Mouse (Mus musculus) heart, postnatal 25 days (tissue): ENCODE measurements at regions not wholly inside any gene's neighbourhood (a gene's known extent, or its start where the extent isn't known, plus 50 kb on each side); places are given as distances from the start of the nearest gene placed in this dataset.

Experiments
- DNase-seq: peaks from one replicate; pipeline ENCODE4 v3.0.0; 2022; ENCODE audit warnings: low spot score
- intact Hi-C: fragments of 180-260 bp; cut with DNase I; formaldehyde crosslinking; loops from one replicate; pipeline ENCODE4 v1.15.1; 2025

DNA sequence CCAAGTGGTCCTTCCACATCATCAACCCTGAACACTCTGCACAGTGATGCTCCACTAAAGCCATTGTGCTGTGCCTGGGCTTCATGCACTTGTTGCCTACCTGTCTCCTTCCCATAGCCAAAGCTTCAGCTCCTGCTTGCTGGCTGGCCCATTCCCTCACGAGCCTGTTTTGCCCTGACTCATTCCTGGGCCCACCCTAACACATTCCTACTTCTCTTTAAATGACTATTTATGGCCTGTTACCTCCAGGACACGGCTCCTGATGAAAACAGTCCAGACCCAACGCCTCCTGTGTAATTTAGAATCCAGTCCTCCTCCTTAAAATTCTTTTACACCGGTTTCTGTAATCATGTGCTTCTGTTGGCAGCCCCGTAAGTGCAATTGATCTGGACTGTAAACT lies 175.1 kb upstream of the Tnp1 start:
- no peak for DNase-seq
- intact Hi-C loops, result no loop called here

- peak; percentile 37 for DNase-seq
- intact Hi-C loops, result loop anchor here (2.0 to 5.0 kb wide), 3 partner anchors 80 to 310 kb away; no protein-coding TSS in a partner anchor
Measured at GRCm38 (mm10) chr1:73188796-73189195, 173.1 kb upstream of the Tnp1 start.

GRCm38 (mm10) chr1:73184477-73184876 lies 168.8 kb upstream of the Tnp1 start:
- DNase-seq, result no peak
- intact Hi-C loops, result no loop called here

- intact Hi-C loops, result no loop called here
- no peak for DNase-seq
Measured at GRCm38 (mm10) chr1:73178810-73179209, 163.1 kb upstream of the Tnp1 start.

DNA sequence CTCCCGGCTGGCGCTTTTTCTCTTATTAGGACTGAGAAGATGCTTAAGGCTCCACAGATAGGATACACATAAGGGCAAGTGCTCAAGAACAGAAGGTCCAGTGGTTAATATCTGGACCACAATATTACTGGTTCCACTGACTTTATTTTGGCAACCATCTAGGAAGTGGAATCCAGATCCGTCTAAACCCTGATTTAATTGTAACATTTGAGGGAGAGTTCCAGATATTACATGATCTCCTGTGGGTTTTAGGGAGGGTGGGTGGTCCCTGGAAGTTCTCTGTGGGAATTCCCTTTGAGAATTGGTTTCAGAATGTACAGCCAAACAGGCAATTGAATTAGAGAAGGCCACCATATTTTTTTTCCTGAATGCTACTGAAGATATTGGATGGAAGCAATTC lies 161.4 kb upstream of the Tnp1 start:
- intact Hi-C loops, result no loop called here
- no peak for DNase-seq

- DNase-seq, result no peak
- intact Hi-C loops, result no loop called here
Measured at GRCm38 (mm10) chr1:73170668-73171008, 154.9 kb upstream of the Tnp1 start.

DNA sequence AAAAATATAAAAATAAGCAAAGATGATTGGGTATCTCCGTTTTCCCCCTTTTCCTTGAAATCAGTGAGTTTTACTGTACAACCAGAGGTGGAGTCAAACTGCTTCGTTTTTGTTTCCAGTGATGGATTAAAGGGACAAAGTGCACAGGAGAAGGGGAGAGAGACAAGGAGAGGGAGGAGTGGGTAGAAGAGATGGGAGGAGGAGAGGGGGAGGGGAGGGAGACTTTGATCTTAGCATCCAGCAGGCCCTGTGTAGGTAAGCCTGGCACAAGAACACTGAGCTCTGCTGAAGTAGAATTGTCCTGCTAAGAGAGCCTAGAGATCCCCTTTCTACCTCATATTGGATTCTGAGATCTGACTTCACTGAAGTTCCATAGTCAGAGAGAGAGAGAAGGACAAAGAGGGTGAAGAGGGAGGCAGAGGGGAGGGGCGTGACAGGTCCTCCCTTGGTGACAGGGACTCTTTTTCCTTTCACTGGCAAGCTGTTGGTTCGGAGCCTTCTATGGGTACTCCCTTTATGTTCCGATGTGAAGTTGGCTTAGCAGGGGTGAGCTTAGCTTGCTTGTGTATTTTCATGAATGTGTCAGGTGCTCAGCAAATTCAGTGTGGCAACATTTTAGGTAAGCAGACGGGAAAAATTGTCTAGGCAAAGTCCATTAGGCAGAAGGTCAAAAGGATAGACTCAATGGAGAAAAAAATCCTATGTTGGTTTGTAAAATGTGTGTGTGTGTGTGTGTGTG lies 154.4 kb upstream of the Tnp1 start:
- DNase-seq, result no peak
- intact Hi-C loops, result no loop called here

- no peak for DNase-seq
- intact Hi-C loops, result no loop called here
Measured at GRCm38 (mm10) chr1:73169077-73169869, 153.6 kb upstream of the Tnp1 start.

GRCm38 (mm10) chr1:73160199-73160598 lies 144.5 kb upstream of the Tnp1 start:
- intact Hi-C loops, result no loop called here
- DNase-seq, result no peak

DNA sequence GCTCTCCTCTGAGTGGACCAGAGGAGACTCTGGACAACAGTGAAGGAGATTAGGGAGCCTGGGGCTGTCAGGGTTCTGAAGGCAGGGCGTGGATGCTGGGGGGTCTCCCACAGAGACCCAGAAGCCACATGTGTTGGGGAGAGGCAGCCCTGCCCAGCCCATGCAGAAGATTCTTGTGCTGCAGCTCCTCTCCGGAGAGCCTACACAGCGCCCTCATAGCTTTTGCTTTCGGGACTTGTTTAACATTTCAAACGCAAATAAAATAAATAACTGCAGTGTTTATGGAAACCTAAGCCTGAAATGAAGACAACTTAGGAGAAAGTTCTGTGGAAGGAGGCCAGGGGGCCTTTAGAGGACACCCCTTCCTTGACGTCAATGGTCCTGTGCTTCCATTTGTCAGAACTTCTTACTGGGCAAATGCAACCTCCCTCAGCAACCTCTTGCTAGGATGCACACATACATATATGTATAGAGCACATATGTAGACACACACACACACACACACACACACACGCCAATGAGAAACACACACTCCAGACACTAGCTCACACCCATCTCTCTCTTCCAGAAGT lies 143.8 kb upstream of the Tnp1 start:
- intact Hi-C loops, result no loop called here
- no peak for DNase-seq

GRCm38 (mm10) chr1:73153438-73154097 lies 137.9 kb upstream of the Tnp1 start:
- intact Hi-C loops, result no loop called here
- DNase-seq, result peak; percentile 31

GRCm38 (mm10) chr1:73149926-73150325 lies 134.2 kb upstream of the Tnp1 start:
- intact Hi-C loops, result no loop called here
- DNase-seq, result no peak

GRCm38 (mm10) chr1:73142845-73143244 lies 127.1 kb upstream of the Tnp1 start:
- intact Hi-C loops, result no loop called here
- DNase-seq, result no peak

DNA sequence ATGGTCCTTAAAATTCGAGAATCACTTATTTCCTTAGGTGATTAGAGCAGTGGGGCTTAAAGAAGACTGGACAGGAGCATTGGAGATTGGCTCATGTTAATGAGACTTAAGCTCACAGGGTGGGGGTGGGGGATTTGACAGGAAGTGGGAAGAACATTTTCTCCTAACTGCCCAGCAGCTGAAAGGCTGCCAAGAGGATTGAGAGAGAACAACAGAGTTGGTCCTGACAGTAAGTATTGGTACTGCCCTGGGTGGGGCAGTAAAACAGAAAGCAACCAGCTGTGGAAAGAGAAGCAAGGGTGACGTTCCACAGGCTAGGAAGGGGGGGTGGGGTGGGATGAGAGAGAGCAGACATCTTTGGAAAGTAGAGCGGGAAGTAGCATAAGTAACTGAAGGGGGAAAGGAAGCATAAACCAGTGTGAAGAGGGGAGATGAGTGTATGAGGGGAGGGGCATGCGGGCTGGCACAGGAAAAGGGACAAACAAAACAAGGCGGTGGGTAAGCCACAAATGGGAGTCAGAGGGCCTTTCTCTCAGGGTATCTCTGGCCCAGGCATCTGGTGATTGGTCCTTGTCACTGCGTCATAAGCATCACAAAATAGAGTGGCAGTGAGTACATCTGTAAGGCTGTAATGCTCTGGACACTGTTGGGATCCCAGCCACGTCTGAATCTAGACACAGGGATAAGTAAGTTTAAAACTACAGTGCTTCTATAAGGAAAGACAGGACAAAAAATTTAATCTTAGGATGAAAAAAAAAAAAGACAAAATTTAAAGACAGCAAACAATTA lies 125.0 kb upstream of the Tnp1 start:
- intact Hi-C loops, result no loop called here
- no peak for DNase-seq

GRCm38 (mm10) chr1:73130215-73130861 lies 114.6 kb upstream of the Tnp1 start:
- intact Hi-C loops, result no loop called here

DNA sequence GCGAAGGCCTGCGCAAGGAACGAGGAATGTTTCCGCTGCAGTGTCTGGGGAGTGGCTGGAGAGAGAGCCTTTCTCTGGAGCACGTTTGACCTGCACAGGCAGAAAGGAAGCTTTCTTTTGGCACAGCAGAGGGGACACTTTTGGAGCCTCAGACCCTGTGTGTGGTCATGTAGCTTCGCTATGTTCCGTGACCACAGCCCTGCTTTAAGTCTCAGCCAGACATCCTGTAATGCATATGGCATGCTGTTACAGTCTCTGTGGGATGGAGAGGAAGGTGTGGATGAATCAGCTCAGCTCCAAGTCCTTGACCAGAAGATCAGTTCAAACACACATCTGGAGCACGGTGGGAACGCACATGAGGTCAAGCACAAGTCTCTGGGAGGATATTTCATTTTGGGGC lies 107.3 kb upstream of the Tnp1 start:
- intact Hi-C loops, result no loop called here
- no peak for DNase-seq

More at GRCm38 (mm10) chr1:73130215-73130861, 114.6 kb upstream of the Tnp1 start:
- DNase-seq, result no peak

DNA sequence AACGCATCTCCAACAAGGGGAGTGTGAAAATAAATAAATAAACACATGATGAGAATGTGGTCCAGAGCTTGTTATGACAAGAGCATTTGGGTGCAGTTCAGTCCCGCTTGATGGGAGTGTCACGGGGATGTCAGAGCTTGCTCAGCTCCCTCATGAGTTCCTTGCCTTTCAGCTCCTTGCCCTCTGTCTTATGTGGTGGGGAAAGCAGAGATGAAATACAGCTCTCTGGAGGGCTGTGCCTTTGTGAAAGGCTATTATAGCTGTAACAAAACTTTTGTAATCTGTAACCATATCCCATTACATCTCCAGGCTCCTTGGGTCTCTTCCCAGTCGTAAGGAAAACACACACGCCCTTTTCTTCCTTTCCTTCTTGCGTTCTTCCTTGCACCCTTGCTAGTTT lies 103.0 kb upstream of the Tnp1 start:
- DNase-seq, result no peak
- intact Hi-C loops, result no loop called here

DNA sequence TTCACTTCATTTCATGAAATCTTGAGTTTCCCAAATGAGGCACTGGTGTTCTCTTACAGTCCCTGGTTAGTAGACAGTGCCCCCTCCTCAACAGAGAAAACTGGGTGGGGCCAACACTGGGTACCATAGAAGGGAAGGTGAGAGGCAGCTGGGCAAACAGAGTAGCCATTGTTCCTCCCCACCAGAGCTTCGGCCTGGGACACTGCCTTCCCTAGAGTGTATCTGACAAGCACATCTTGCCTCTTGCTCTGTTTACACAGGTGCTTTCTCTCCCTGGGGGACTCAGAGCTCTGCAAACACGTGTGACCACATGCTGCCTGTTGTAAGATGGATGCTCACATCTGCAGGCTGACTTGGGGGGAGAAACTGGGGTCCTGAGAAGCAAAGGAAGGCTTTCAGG lies 100.8 kb upstream of the Tnp1 start:
- intact Hi-C loops, result no loop called here
- no peak for DNase-seq

GRCm38 (mm10) chr1:73115854-73116253 lies 100.1 kb upstream of the Tnp1 start:
- intact Hi-C loops, result no loop called here
- DNase-seq, result no peak
